Comparison of ENCODE assay signal across 19 mouse cellular contexts in genomic region chr2:38916947-38917691, GRCm38 (mm10). TPM values are rescaled to one million over a fixed set of nuclear protein-coding genes. Genes with fewer than 3 reads are reported as not detected.
"Had no signal": no experiment of that assay in that cellular context is flagged by ENCODE, and none has a peak within 500 bp of the region (broad histone marks: within the 10 kb centered on the region; RNA-seq: fewer than 3 reads in every experiment).

No protein-coding gene starts in this region.

- H3K27me3 ChIP-seq: midbrain, embryonic 15.5 days; neural tube, embryonic 12.5 days; stomach, embryonic 15.5 days had no signal

- ATAC-seq: liver, postnatal 0 days; lung, postnatal 0 days; midbrain, embryonic 13.5 days; midbrain, embryonic 15.5 days had no signal

- H3K4me2 ChIP-seq: lung, embryonic 15.5 days; midbrain, embryonic 13.5 days; midbrain, embryonic 15.5 days; neural tube, embryonic 12.5 days; stomach, embryonic 15.5 days had no signal

- H3K27ac ChIP-seq: lung, embryonic 15.5 days; macrophage; midbrain, embryonic 13.5 days; midbrain, embryonic 15.5 days; neural tube, embryonic 12.5 days; stomach, embryonic 15.5 days; stomach, postnatal 0 days had no signal

- H3K36me3 ChIP-seq: lung, embryonic 15.5 days; midbrain, embryonic 13.5 days; midbrain, embryonic 15.5 days; neural tube, embryonic 12.5 days; stomach, embryonic 15.5 days had no signal

- DNase-seq: liver, postnatal 0 days; lung, adult 2 months; lung, postnatal 14 days; lung, postnatal 36 days; right cerebral cortex, postnatal 14 days; thymus, adult 2 months; thymus, postnatal 25 days; thymus, postnatal 4 days had no signal

- H3K9me3 ChIP-seq: lung, embryonic 15.5 days; megakaryocyte, embryonic 14.5 days; midbrain, embryonic 13.5 days; midbrain, embryonic 15.5 days; neural tube, embryonic 12.5 days; stomach, embryonic 15.5 days had no signal

- H3K4me3 ChIP-seq: lung, embryonic 15.5 days; megakaryocyte, embryonic 14.5 days; midbrain, embryonic 13.5 days; midbrain, embryonic 15.5 days; neural tube, embryonic 12.5 days; stomach, embryonic 15.5 days had no signal

- H3K4me1 ChIP-seq: lung, embryonic 15.5 days; midbrain, embryonic 15.5 days; stomach, embryonic 15.5 days had no signal

- H3K9ac ChIP-seq: liver, postnatal 0 days; lung, embryonic 15.5 days; midbrain, embryonic 13.5 days; midbrain, embryonic 15.5 days; neural tube, embryonic 12.5 days; stomach, embryonic 15.5 days had no signal

RNA-seq across cellular contexts. Expression of gene Olfml2a, which starts 14.7 kb away (rescaled TPM):
- total RNA-seq: monocyte, adult 5-6 weeks; neutrophil, adult 5-6 weeks had no signal
- polyA plus RNA-seq: macrophage had no signal
